Mouse (Mus musculus): ENCODE results near the gene Rere.

Rere gene

GRCm38 (mm10) chr4:150403941-150404340 is 122.5 kb downstream of the Rere start:
- CTCF ChIA-PET, result interaction anchor here in 2 of 4 experiments (0.6 kb wide), 3 partner anchors 62 to 167 kb away, joined by 3 to 7 read pairs (median 7); no protein-coding TSS in a partner anchor
- POLR2A ChIA-PET, result interaction anchor here in 2 of 4 experiments (0.5 to 2.2 kb wide), 6 partner anchors 11 to 90 kb away, joined by 3 to 6 read pairs (median 3); no protein-coding TSS in a partner anchor

GRCm38 (mm10) chr4:150404583-150404982 is 123.1 kb downstream of the Rere start:
- ChIA-PET POLR2A (interaction anchor here in 2 of 4 experiments (0.9 to 2.2 kb wide), 6 partner anchors 8 to 124 kb away, joined by 3 to 6 read pairs (median 3); no protein-coding TSS in a partner anchor), CTCF (interaction anchor here in 1 of 4 experiments (1.0 kb wide), 1 partner anchor 11 kb away, joined by 3 read pairs; no protein-coding TSS in a partner anchor)

GRCm38 (mm10) chr4:150405786-150406185 is 124.3 kb downstream of the Rere start:
- ChIA-PET CTCF (interaction anchor here (0.6 to 1.6 kb wide), 9 partner anchors 34 to 804 kb away, joined by 3 to 7 read pairs (median 3); partner anchors contain the start of gene Rere (in 1 of the 4)), POLR2A (interaction anchor here (0.6 to 2.2 kb wide), 16 partner anchors 8 to 485 kb away, joined by 3 to 8 read pairs (median 3); partner anchors contain the start of gene Rere (in 1 of the 4))

- ChIA-PET POLR2A (interaction anchor here in 3 of 4 experiments (0.6 to 2.1 kb wide), 24 partner anchors 8 to 194 kb away, joined by 3 to 8 read pairs (median 3); partner anchors contain the start of gene Rere (in 1 of the 3)), CTCF (interaction anchor here (0.6 to 1.6 kb wide), 9 partner anchors 35 to 804 kb away, joined by 3 to 7 read pairs (median 3); partner anchors contain the start of gene Rere (in 1 of the 4))
Observed at GRCm38 (mm10) chr4:150406320-150406719, 124.9 kb downstream of the Rere start.

GRCm38 (mm10) chr4:150406821-150407220 is 125.4 kb downstream of the Rere start:
- ChIA-PET POLR2A (interaction anchor here in 3 of 4 experiments (0.6 to 2.1 kb wide), 22 partner anchors 8 to 114 kb away, joined by 3 to 8 read pairs (median 3); no protein-coding TSS in a partner anchor), CTCF (interaction anchor here in 3 of 4 experiments (0.8 to 1.6 kb wide), 6 partner anchors 35 to 145 kb away, joined by 3 to 7 read pairs (median 3); no protein-coding TSS in a partner anchor)

- POLR2A ChIA-PET, result interaction anchor here in 3 of 4 experiments (0.6 to 3.3 kb wide), 9 partner anchors 8 to 97 kb away, joined by 3 to 16 read pairs (median 3); no protein-coding TSS in a partner anchor
- CTCF ChIA-PET, result interaction anchor here in 1 of 4 experiments (1.2 kb wide), 1 partner anchor 51 kb away, joined by 3 read pairs; no protein-coding TSS in a partner anchor
Observed at GRCm38 (mm10) chr4:150414296-150414695, 132.8 kb downstream of the Rere start.

GRCm38 (mm10) chr4:150414759-150415158 is 133.3 kb downstream of the Rere start:
- ChIA-PET POLR2A (interaction anchor here (0.6 to 3.3 kb wide), 10 partner anchors 8 to 541 kb away, joined by 3 to 16 read pairs (median 3); no protein-coding TSS in a partner anchor), CTCF (interaction anchor here in 1 of 4 experiments (1.2 kb wide), 1 partner anchor 51 kb away, joined by 3 read pairs; no protein-coding TSS in a partner anchor)

- ChIA-PET CTCF (interaction anchor here in 2 of 4 experiments (0.7 to 1.2 kb wide), 2 partner anchors 50 to 155 kb away, joined by 3 read pairs; no protein-coding TSS in a partner anchor), POLR2A (interaction anchor here in 3 of 4 experiments (0.7 to 3.3 kb wide), 8 partner anchors 9 to 542 kb away, joined by 3 to 16 read pairs (median 4); no protein-coding TSS in a partner anchor)
Observed at GRCm38 (mm10) chr4:150415227-150415969, 134.0 kb downstream of the Rere start.

GRCm38 (mm10) chr4:150420576-150421263 is 139.3 kb downstream of the Rere start:
- ChIA-PET CTCF (interaction anchor here in 3 of 4 experiments (0.6 to 1.4 kb wide), 3 partner anchors 12 to 590 kb away, joined by 3 to 11 read pairs (median 3); no protein-coding TSS in a partner anchor), POLR2A (interaction anchor here in 2 of 4 experiments (0.6 to 2.0 kb wide), 14 partner anchors 9 to 139 kb away, joined by 3 to 8 read pairs (median 4); partner anchors contain the start of gene Rere (in 1 of the 2))

- CTCF ChIA-PET, result interaction anchor here in 1 of 4 experiments (0.6 kb wide), 1 partner anchor 85 kb away, joined by 5 read pairs; no protein-coding TSS in a partner anchor
- POLR2A ChIA-PET, result interaction anchor here in 2 of 4 experiments (0.7 to 2.7 kb wide), 7 partner anchors 12 to 144 kb away, joined by 3 to 16 read pairs (median 7); no protein-coding TSS in a partner anchor
Observed at GRCm38 (mm10) chr4:150426098-150426879, 144.8 kb downstream of the Rere start.

GRCm38 (mm10) chr4:150426880-150427476 is 145.5 kb downstream of the Rere start:
- CTCF ChIA-PET, result interaction anchor here in 1 of 4 experiments (0.5 kb wide), 1 partner anchor 468 kb away, joined by 3 read pairs; no protein-coding TSS in a partner anchor
- POLR2A ChIA-PET, result interaction anchor here in 2 of 4 experiments (0.9 to 2.7 kb wide), 10 partner anchors 8 to 49 kb away, joined by 3 to 16 read pairs (median 5); no protein-coding TSS in a partner anchor

GRCm38 (mm10) chr4:150428762-150429161 is 147.3 kb downstream of the Rere start:
- POLR2A ChIA-PET, result interaction anchor here in 2 of 4 experiments (0.6 to 1.9 kb wide), 9 partner anchors 8 to 981 kb away, joined by 3 to 5 read pairs (median 3); no protein-coding TSS in a partner anchor
- CTCF ChIA-PET, result interaction anchor here in 3 of 4 experiments (0.7 to 0.8 kb wide), 3 partner anchors 20 to 179 kb away, joined by 3 to 5 read pairs (median 4); no protein-coding TSS in a partner anchor

- ChIA-PET POLR2A (interaction anchor here in 1 of 4 experiments (0.5 to 1.4 kb wide), 4 partner anchors 8 to 44 kb away, joined by 3 to 5 read pairs (median 4); no protein-coding TSS in a partner anchor), CTCF (interaction anchor here in 1 of 4 experiments (0.8 kb wide), 1 partner anchor 32 kb away, joined by 3 read pairs; no protein-coding TSS in a partner anchor)
Observed at GRCm38 (mm10) chr4:150433827-150434574, 152.6 kb downstream of the Rere start.

- ChIA-PET POLR2A (interaction anchor here in 1 of 4 experiments (1.4 to 1.8 kb wide), 2 partner anchors 8 to 11 kb away, joined by 5 read pairs; no protein-coding TSS in a partner anchor), CTCF (no interaction called here)
Observed at GRCm38 (mm10) chr4:150435590-150435989, 154.1 kb downstream of the Rere start.

GRCm38 (mm10) chr4:150438621-150439020 is 157.2 kb downstream of the Rere start:
- ChIA-PET POLR2A (interaction anchor here in 3 of 4 experiments (0.5 to 1.9 kb wide), 16 partner anchors 9 to 1487 kb away, joined by 3 to 10 read pairs (median 3); no protein-coding TSS in a partner anchor), CTCF (interaction anchor here in 3 of 4 experiments (0.5 to 1.5 kb wide), 5 partner anchors 15 to 90 kb away, joined by 3 read pairs; no protein-coding TSS in a partner anchor)

Measured in embryonic stem cell, embryonic (primary cell).